Mouse (Mus musculus): ENCODE results near the gene Rsrc2. TPM values are rescaled to one million over a fixed set of nuclear protein-coding genes. Genes with fewer than 3 reads are reported as not detected.
A peak's percentile ranks its signal among the peaks of the same experiment; 100 is the strongest.
"Not testable (repeated sequence)": the region's sequence is repeated elsewhere in the genome, so short reads cannot be mapped to it uniquely, and the experiment has no call there.

The Rsrc2 gene
- polyA plus RNA-seq, 1 experiment, result 6.0 TPM

DNA sequence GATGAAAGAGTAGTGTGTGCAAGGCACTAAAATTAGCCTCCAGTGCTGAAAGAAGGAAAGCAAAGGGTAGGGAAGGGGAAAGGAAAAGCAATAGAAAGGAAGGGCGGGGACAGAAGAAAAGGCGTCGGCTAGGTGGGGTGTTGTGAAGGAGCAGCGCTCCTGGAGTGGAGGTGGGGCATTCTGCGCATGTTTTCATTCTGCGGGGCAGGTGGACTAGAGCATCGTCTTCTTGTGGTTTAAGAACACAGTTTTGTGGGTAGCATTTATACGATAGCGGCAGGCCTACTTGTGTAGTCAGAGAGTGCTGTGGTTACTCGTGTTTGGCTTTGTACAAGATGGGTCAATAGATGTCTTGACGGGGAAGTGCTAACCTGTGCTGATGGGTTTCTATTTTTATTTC is 16.3 kb upstream of the Rsrc2 start:
- no peaks in the 10 kb centered on the region for H3K27me3 ChIP-seq (ENCODE audit: control insufficient read depth, insufficient read depth, low read length)

DNA sequence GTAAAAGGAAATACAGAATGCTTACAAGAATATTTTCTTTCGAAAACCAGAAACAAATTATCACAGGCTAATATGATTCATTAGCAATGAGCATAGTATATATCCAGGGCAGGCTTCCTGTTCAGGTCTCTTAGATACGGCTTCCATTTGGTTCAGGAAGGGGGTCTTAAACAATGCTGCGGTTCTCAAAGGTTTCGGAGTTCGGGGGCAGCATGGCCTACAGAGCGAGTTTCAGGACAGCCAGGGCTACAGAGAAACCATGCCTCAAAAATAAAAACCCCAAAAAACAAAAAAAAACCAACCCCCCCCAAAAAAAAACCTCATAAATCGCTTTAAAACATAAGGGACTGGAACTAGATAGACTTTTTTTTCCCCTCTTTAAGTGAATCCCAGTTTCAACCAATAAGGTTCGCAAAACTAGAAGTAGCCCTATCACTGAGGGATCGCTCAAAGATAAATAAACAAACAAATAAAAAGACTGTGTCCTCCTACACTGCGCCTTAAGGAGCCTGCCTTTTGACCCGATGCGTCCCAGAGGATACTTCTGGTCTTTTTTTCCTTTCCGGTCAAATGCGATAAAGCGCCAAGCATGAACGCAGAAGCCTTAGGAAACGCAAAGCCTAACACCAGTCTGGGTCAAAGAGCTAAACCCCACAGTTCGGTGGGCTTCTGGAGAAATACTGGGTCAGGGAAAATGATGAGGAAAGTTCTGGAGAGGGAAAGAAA is 712 bp downstream of the Rsrc2 start:
- H3K4me1 ChIP-seq (ENCODE audit: control insufficient read depth, insufficient read depth, insufficient read length, low read length), result peaks cover 4% of the 10 kb centered on the region; the same call in 1 of the 2 replicates
- peak overlapping the region; percentile 98 for H3K27ac ChIP-seq (ENCODE audit: insufficient read depth, low read depth, low read length)
- peaks cover 16% of the 10 kb centered on the region for H3K36me3 ChIP-seq (ENCODE audit: control insufficient read depth, insufficient read depth, low read length)
- H3K4me3 ChIP-seq (ENCODE audit: low read depth, low read length), result peak overlapping the region; percentile 93
- TF ChIP-seq CTCF (IDR thresholded peaks at IDR 0.05; ENCODE audit: extremely low read depth, insufficient read length, insufficient replicate concordance, low read depth, low read length), result no peak
- under 1% methylated on average over 18 of the region's 18 CpGs for WGBS
- H3K27me3 ChIP-seq (ENCODE audit: control insufficient read depth, insufficient read depth, low read length), result no peaks in the 10 kb centered on the region

More for the DNA sequence above, 16.3 kb upstream of the Rsrc2 start:
- WGBS, result 83% methylated on average over 11 of the region's 11 CpGs
- no peak overlapping the region for H3K4me3 ChIP-seq (ENCODE audit: low read depth, low read length)
- 0 out of 2 replicates have a peak, but pooled peaks cover 3% of the 10 kb centered on the region for H3K36me3 ChIP-seq (ENCODE audit: control insufficient read depth, insufficient read depth, low read length)
- no peak for TF ChIP-seq CTCF (IDR thresholded peaks at IDR 0.05; ENCODE audit: extremely low read depth, insufficient read length, insufficient replicate concordance, low read depth, low read length)
- TF ChIP-seq POLR2A (IDR thresholded peaks at IDR 0.05; ENCODE audit: low read depth, low read length), result no peak
- no peaks in the 10 kb centered on the region for H3K4me1 ChIP-seq (ENCODE audit: control insufficient read depth, insufficient read depth, insufficient read length, low read length)
- H3K27ac ChIP-seq (ENCODE audit: insufficient read depth, low read depth, low read length), result no peak overlapping the region

DNA sequence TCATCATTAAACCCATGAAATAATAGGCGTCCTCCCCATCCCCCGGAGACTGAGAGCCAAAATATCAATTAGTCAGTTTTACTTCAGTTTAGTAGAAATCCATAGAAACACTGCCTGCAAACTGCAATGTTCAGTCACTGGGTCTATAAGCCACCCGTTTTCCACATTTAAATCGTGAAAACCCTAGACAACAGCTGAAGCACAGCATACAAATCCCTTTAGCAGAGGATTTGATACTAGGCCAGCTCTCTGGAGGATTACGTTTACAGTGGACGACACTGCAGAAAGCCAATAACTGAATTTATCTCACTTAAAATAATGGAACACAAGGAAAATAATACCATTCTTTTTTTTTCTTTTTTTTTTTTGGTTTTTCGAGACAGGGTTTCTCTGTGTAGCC is 1.6 kb downstream of the Rsrc2 start:
- peaks cover 21% of the 10 kb centered on the region for H3K36me3 ChIP-seq (ENCODE audit: control insufficient read depth, insufficient read depth, low read length)
- H3K4me3 ChIP-seq (ENCODE audit: low read depth, low read length), result peak overlapping the region; percentile 37; the same call in 1 of the 2 replicates
- TF ChIP-seq CTCF (IDR thresholded peaks at IDR 0.05; ENCODE audit: extremely low read depth, insufficient read length, insufficient replicate concordance, low read depth, low read length), result no peak
- 3% methylated on average over 7 of the region's 7 CpGs for WGBS
- no peak overlapping the region for H3K27ac ChIP-seq (ENCODE audit: insufficient read depth, low read depth, low read length)
- no peaks in the 10 kb centered on the region for H3K27me3 ChIP-seq (ENCODE audit: control insufficient read depth, insufficient read depth, low read length)
- H3K4me1 ChIP-seq (ENCODE audit: control insufficient read depth, insufficient read depth, insufficient read length, low read length), result peaks cover 4% of the 10 kb centered on the region; the same call in 1 of the 2 replicates

DNA sequence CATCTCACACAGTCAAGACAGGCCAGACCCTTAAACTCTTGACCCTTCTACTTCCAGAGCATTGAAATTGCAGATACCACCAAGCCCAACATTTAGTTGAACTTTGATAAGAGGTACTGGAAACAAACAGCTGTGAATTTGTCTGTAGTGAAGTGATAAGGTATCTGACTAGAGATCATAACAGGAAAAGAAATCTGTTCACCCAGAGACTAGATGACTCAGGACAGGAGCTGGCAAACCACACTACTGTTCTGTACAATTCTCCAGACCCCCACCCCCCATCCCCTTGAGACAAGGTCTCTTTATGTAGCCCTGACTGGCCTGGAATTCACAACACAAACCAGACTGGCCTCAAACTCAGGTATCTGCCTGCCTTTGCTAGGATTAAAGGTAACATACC is 3.0 kb downstream of the Rsrc2 start:
- TF ChIP-seq POLR2A (IDR thresholded peaks at IDR 0.05; ENCODE audit: low read depth, low read length) (no peak), CTCF (IDR thresholded peaks at IDR 0.05; ENCODE audit: extremely low read depth, insufficient read length, insufficient replicate concordance, low read depth, low read length) (no peak)
- Histone ChIP-seq H3K4me3 (ENCODE audit: low read depth, low read length) (no peak overlapping the region), H3K27me3 (ENCODE audit: control insufficient read depth, insufficient read depth, low read length) (no peaks in the 10 kb centered on the region), H3K27ac (ENCODE audit: insufficient read depth, low read depth, low read length) (no peak overlapping the region), H3K36me3 (ENCODE audit: control insufficient read depth, insufficient read depth, low read length) (peaks cover 25% of the 10 kb centered on the region), H3K4me1 (ENCODE audit: control insufficient read depth, insufficient read depth, insufficient read length, low read length) (peaks cover 4% of the 10 kb centered on the region; the same call in 1 of the 2 replicates)

DNA sequence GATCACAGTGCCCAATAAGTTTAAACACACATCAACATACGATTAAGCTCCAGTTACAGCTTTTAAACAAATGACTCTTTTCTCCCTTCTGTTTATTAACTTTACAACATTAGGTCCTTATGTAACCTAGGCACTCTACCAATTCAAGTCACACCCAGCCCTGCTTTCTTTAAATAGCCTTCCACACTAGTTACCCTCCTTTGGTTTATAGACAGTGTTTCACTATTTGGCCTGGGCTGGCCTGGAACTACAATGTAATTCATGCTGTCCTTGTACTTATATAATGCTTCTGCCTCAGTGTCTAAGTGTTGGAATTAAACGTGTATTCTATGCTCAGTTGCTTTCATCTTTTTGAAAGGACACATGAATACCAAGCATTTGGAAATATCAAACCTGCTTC is 4.9 kb downstream of the Rsrc2 start:
- Histone ChIP-seq H3K27me3 (ENCODE audit: control insufficient read depth, insufficient read depth, low read length) (no peaks in the 10 kb centered on the region), H3K36me3 (ENCODE audit: control insufficient read depth, insufficient read depth, low read length) (peaks cover 39% of the 10 kb centered on the region), H3K4me1 (ENCODE audit: control insufficient read depth, insufficient read depth, insufficient read length, low read length) (peaks cover 4% of the 10 kb centered on the region; the same call in 1 of the 2 replicates), H3K4me3 (ENCODE audit: low read depth, low read length) (no peak overlapping the region), H3K27ac (ENCODE audit: insufficient read depth, low read depth, low read length) (no peak overlapping the region)
- TF ChIP-seq POLR2A (IDR thresholded peaks at IDR 0.05; ENCODE audit: low read depth, low read length) (no peak), CTCF (IDR thresholded peaks at IDR 0.05; ENCODE audit: extremely low read depth, insufficient read length, insufficient replicate concordance, low read depth, low read length) (no peak)
- 64% methylated on average over 2 of the region's 2 CpGs for WGBS

DNA sequence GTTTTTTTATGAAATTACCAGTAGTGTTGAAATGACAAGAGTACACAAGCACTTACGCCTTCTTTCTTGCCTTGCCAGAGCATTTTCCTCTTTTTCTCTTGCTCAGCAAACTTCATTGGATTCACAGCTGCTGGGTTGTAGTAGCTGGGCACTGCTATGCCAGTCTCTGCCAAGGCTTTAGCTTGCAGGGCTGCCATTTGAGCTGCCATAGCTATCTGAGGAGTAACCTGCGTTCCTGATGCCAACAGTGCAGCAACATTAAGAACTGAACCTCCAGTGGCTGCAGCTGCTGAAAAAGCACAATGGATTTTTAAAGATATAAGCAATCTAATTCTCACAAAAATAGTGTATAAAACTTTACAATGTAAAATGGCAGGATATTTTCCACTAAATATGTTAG is 18.2 kb downstream of the Rsrc2 start:
- TF ChIP-seq POLR2A (IDR thresholded peaks at IDR 0.05; ENCODE audit: low read depth, low read length) (no peak), CTCF (IDR thresholded peaks at IDR 0.05; ENCODE audit: extremely low read depth, insufficient read length, insufficient replicate concordance, low read depth, low read length) (no peak)
- Histone ChIP-seq H3K4me1 (ENCODE audit: control insufficient read depth, insufficient read depth, insufficient read length, low read length) (no peaks in the 10 kb centered on the region), H3K4me3 (ENCODE audit: low read depth, low read length) (no peak overlapping the region), H3K27ac (ENCODE audit: insufficient read depth, low read depth, low read length) (no peak overlapping the region), H3K27me3 (ENCODE audit: control insufficient read depth, insufficient read depth, low read length) (no peaks in the 10 kb centered on the region), H3K36me3 (ENCODE audit: control insufficient read depth, insufficient read depth, low read length) (peaks cover 63% of the 10 kb centered on the region)
- WGBS, result 91% methylated on average over 2 of the region's 2 CpGs

DNA sequence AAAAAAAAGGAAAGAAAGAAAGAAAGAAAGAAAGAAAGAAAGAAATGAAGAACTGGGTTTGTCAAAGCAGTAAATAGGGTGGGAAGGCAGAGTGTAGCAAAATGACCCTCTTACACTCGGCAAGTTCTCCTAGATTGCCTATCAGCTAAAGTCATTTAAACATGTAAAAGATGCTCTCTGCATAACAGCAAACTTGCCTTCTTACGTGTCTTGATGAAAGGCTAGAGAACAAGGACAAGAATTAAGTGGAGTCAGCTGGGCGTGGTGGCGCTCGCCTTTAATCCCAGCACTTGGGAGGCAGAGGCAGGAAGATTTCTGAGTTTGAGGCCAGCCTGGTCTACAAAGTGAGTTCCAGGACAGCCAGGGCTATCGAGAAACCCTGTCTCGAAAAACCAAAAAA is 25.4 kb downstream of the Rsrc2 start:
- not testable (repeated sequence) for H3K4me1 ChIP-seq (ENCODE audit: control insufficient read depth, insufficient read depth, insufficient read length, low read length); H3K27me3 ChIP-seq (ENCODE audit: control insufficient read depth, insufficient read depth, low read length); H3K27ac ChIP-seq (ENCODE audit: insufficient read depth, low read depth, low read length); H3K36me3 ChIP-seq (ENCODE audit: control insufficient read depth, insufficient read depth, low read length); H3K4me3 ChIP-seq (ENCODE audit: low read depth, low read length)
- WGBS, result 84% methylated on average over 7 of the region's 7 CpGs
